8 mouse cellular contexts compared by ENCODE assay signal in the genomic region with DNA sequence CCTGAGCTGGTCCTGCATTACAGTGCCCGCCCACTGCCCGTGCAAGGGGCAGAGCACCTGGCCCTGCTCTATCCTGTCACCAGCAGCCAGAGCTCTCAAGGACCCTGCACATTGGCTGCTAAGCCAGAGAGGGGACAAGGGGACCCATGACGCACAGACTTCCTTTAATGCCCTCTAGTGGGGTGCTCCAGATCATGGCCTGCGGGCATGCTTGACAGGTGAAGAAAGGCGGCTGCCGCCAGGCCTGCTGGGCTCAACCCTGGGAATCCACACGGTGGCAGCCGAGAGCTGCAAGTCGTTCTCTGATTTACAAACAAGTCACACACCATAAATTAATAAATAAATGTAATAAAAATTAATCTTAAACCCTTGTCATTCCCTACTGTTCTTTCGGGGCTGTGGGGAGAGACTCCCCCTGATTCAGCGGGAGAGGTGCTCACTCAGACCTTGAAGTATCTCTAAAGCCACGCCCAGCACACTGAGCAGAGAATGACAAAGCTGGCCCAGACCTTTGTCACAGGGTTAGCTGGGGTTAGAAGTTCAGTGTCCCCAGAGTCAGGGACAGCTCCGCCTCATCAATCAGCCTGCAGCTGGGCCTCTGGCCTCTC. TPM values are rescaled to one million over a fixed set of nuclear protein-coding genes. Genes with fewer than 3 reads are reported as not detected.
DNase-seq lines count a peak whose midpoint lies in the region; TF ChIP-seq lines count a peak whose summit lies in the region.

No protein-coding gene starts in this region.

- H3K9ac ChIP-seq in ES-E14 (ENCODE audit: insufficient read depth, low read depth, low read length, poor library complexity, severe bottlenecking): no peak overlapping the region

- no peak overlapping the region for H3K4me3 ChIP-seq in ES-E14 (ENCODE audit: insufficient read depth in 1 of 2, low read depth in 1 of 2, low read length in 2 of 2, poor library complexity in 1 of 2, severe bottlenecking in 1 of 2)
- H3K4me3 ChIP-seq in forebrain, embryonic 10.5 days: no peak overlapping the region
- no peak overlapping the region for H3K4me3 ChIP-seq in layer of hippocampus, adult 2 months

- WGBS in forebrain, embryonic 10.5 days: 17% methylated on average over 13 of the region's 13 CpGs

- in situ Hi-C loops in ES-E14 (cut with MboI; ENCODE audit: low sequenced_read_pairs in 2 of 2, unreplicated experiment in 2 of 2): no loop called here

- intact Hi-C loops in heart, postnatal 36 days (cut with DNase I): loop anchor here (1.0 kb wide), 1 partner anchor 34 kb away; no protein-coding TSS in a partner anchor

- peaks cover 0 to 8% of the 10 kb centered on the region in 2 experiments; a peak in 1 of 4 replicates for H3K4me1 ChIP-seq in ES-E14 (ENCODE audit: control insufficient read depth in 2 of 2, insufficient read depth in 2 of 2, low read length in 2 of 2, poor library complexity in 1 of 2)
- peaks cover 25% of the 10 kb centered on the region for H3K4me1 ChIP-seq in forebrain, embryonic 10.5 days

- peak; percentile 66 for DNase-seq in ES-E14 (ENCODE audit: low read depth, low spot score)
- peak; percentile 91 for DNase-seq in brain, adult 2 months (ENCODE audit: low read depth, low spot score)
- DNase-seq in forebrain, embryonic 10.5 days (ENCODE audit: extremely low spot score, low spot score): peak; percentile 69
- peak; percentile 74 to 83 for DNase-seq in heart, postnatal 36 days
- peak; percentile 70 to 81 for DNase-seq in layer of hippocampus, adult 2 months (ENCODE audit: low spot score in 2 of 2)
- DNase-seq in lung, postnatal 10 days: peak; percentile 91
- peak; percentile 52 for DNase-seq in ovary, postnatal 10 days (ENCODE audit: low spot score)
- peak; percentile 80 for DNase-seq in thymus, postnatal 14 days

- H3K27me3 ChIP-seq in forebrain, embryonic 10.5 days (ENCODE audit: poor library complexity, severe bottlenecking): peaks cover 15% of the 10 kb centered on the region

- no peak overlapping the region for H3K27ac ChIP-seq in ES-E14 (ENCODE audit: insufficient read depth, low read depth, low read length, poor library complexity, severe bottlenecking)
- H3K27ac ChIP-seq in forebrain, embryonic 10.5 days: peak overlapping the region; percentile 26; the same call in 1 of the 2 replicates
- H3K27ac ChIP-seq in layer of hippocampus, adult 2 months: no peak overlapping the region

- H3K36me3 ChIP-seq in ES-E14 (ENCODE audit: control insufficient read depth, insufficient read depth, low read length, poor library complexity, severe bottlenecking): no peaks in the 10 kb centered on the region
- peaks cover 27% of the 10 kb centered on the region for H3K36me3 ChIP-seq in forebrain, embryonic 10.5 days (replicated peaks)

- peak; percentile 93 for TF ChIP-seq CTCF in layer of hippocampus, adult 2 months (conservative IDR thresholded peaks at IDR 0.05)

- H3K9me3 ChIP-seq in ES-E14 (ENCODE audit: control insufficient read depth, insufficient read depth, low read depth, low read length): no peaks in the 10 kb centered on the region
- no peaks in the 10 kb centered on the region for H3K9me3 ChIP-seq in forebrain, embryonic 10.5 days

TF ChIP-seq in ES-E14, 5 proteins besides CTCF, POLR2A, EP300 and RAD21:
- TF ChIP-seq CHD2 (IDR thresholded peaks at IDR 0.05; ENCODE audit: low read depth, low read length) (no peak), MAFK (IDR thresholded peaks at IDR 0.05; ENCODE audit: insufficient read depth, low read depth, low read length) (no peak), HCFC1 (IDR thresholded peaks at IDR 0.05; ENCODE audit: borderline replicate concordance, insufficient read depth, low read length) (no peak), ZNF384 (IDR thresholded peaks at IDR 0.05; ENCODE audit: low read depth, low read length) (no peak), ZC3H11A (IDR thresholded peaks at IDR 0.05; ENCODE audit: borderline replicate concordance, low read depth, low read length) (no peak)

RNA-seq across cellular contexts. Expression of gene Shd, which starts 6.1 kb away (rescaled TPM):
- 1.5 and 2.4 TPM in 2 replicates for total RNA-seq in ES-E14 (2012; rRNA removed)
- polyA plus RNA-seq in forebrain, embryonic 10.5 days (2016; fragmentation: Nextera tagmentation; extraction: Ambion mirVana): 42.1 and 50.3 TPM in 2 replicates
- under 1 TPM; 0.72 to 0.87 TPM for total RNA-seq in heart, postnatal 36 days (2021)
- 10 to 100 TPM; 23.7 to 28.4 TPM for total RNA-seq in layer of hippocampus, adult 2 months (2021)

RNA-seq across cellular contexts. Expression of gene Fsd1, which starts 9.9 kb away (rescaled TPM):
- 24.2 and 50.7 TPM in 2 replicates for total RNA-seq in ES-E14 (2012; rRNA removed)
- polyA plus RNA-seq in forebrain, embryonic 10.5 days (2016; fragmentation: Nextera tagmentation; extraction: Ambion mirVana): 74.4 and 80.9 TPM in 2 replicates
- total RNA-seq in heart, postnatal 36 days (2021): not detected
- total RNA-seq in layer of hippocampus, adult 2 months (2021): 10 to 100 TPM; 67.2 to 69.0 TPM

RNA-seq across cellular contexts. Expression of gene Yju2, which starts 17.5 kb away (rescaled TPM):
- total RNA-seq in ES-E14 (2012; rRNA removed): 14.0 and 14.7 TPM in 2 replicates
- 29.2 and 30.4 TPM in 2 replicates for polyA plus RNA-seq in forebrain, embryonic 10.5 days (2016; fragmentation: Nextera tagmentation; extraction: Ambion mirVana)
- total RNA-seq in heart, postnatal 36 days (2021): 1 to 10 TPM; 8.8 to 9.5 TPM
- 10 to 100 TPM; 18.1 to 19.0 TPM for total RNA-seq in layer of hippocampus, adult 2 months (2021)

RNA-seq across cellular contexts. Expression of gene Ebi3, which starts 23.9 kb away (rescaled TPM):
- total RNA-seq in ES-E14 (2012; rRNA removed): 0.49 and 0.74 TPM in 2 replicates
- polyA plus RNA-seq in forebrain, embryonic 10.5 days (2016; fragmentation: Nextera tagmentation; extraction: Ambion mirVana): 1.4 and 1.9 TPM in 2 replicates
- 1 to 10 TPM in 1 of 2 experiments, under 1 TPM in 1; 0.78 to 1.6 TPM for total RNA-seq in heart, postnatal 36 days (2021)
- total RNA-seq in layer of hippocampus, adult 2 months (2021): 1 to 10 TPM; 1.0 to 1.6 TPM

RNA-seq across cellular contexts. Expression of gene Zfp119b, which starts 27.1 kb away (rescaled TPM):
- total RNA-seq in ES-E14 (2012; rRNA removed): 3.9 and 4.6 TPM in 2 replicates
- 6.4 and 6.6 TPM in 2 replicates for polyA plus RNA-seq in forebrain, embryonic 10.5 days (2016; fragmentation: Nextera tagmentation; extraction: Ambion mirVana)
- 1 to 10 TPM; 3.7 to 4.3 TPM for total RNA-seq in heart, postnatal 36 days (2021)
- total RNA-seq in layer of hippocampus, adult 2 months (2021): 1 to 10 TPM; 3.5 to 4.0 TPM

Comparison
In these comparisons a context has a peak if more than half of its experiments do, and no peak if none do; other contexts are left out.
1. RNA of gene Fsd1, which starts 9.9 kb away (total RNA-seq): 67.2 to 69.0 TPM in layer of hippocampus, adult 2 months and 24.2 to 50.7 TPM in ES-E14; not detected in heart, postnatal 36 days; every median in the first group is over 10 times any median in the second.
2. Peak in every context shown above with its lines, with median percentiles within 50 percentile points of each other: DNase-seq.